Comparison of ENCODE assay signal across 32 mouse cellular contexts in the genomic region with DNA sequence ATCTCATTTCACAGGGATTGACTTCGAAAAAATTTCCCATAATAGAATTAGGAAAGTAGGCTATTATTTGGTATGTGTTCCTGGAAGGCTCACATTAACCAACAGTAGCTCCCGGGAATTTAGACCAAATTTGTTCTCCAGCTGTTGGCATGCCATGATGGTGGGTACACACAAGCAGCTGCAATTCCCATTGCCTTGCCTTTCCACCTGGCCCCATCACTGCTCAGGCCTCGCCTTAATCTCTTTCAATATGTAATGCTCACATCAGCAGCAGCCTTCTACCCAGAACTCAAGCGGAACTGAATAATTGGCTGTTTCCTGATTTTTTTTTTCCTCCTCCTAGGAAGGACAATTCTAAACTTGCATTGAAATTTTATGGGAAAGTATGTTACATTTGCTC.
"Had no signal": no experiment of that assay in that cellular context is flagged by ENCODE, and none has a peak within 500 bp of the region (broad histone marks: within the 10 kb centered on the region; RNA-seq: fewer than 3 reads in every experiment).

No protein-coding gene starts in this region.

- H3K27ac ChIP-seq: left cerebral cortex, adult 2 months; limb, embryonic 12.5 days; limb, embryonic 13.5 days; limb, embryonic 15.5 days; liver, embryonic 12.5 days; liver, embryonic 13.5 days; liver, embryonic 14.5 days; liver, embryonic 15.5 days; lung, embryonic 15.5 days; macrophage; midbrain, embryonic 10.5 days; midbrain, embryonic 12.5 days; midbrain, embryonic 13.5 days; midbrain, embryonic 15.5 days; neural tube, embryonic 12.5 days had no signal

- H3K27me3 ChIP-seq: limb, embryonic 12.5 days; limb, embryonic 13.5 days; limb, embryonic 15.5 days; liver, embryonic 12.5 days; liver, embryonic 13.5 days; liver, embryonic 15.5 days; lung, embryonic 15.5 days; midbrain, embryonic 12.5 days; midbrain, embryonic 13.5 days; midbrain, embryonic 15.5 days; neural tube, embryonic 12.5 days had no signal

- DNase-seq: left cerebral cortex, postnatal 4 days; liver; liver, embryonic 13.5 days; liver, postnatal 0 days; lung, adult 18-20 months; lung, adult 2 months; lung, embryonic 14.5 days; lung, postnatal 10 days; lung, postnatal 14 days; lung, postnatal 36 days; lung, postnatal 4 days; midbrain, embryonic 14.5 days had no signal

- H3K4me3 ChIP-seq: left cerebral cortex, adult 2 months; limb, embryonic 12.5 days; limb, embryonic 13.5 days; limb, embryonic 15.5 days; liver, embryonic 12.5 days; liver, embryonic 13.5 days; liver, embryonic 15.5 days; lung, embryonic 15.5 days; megakaryocyte, embryonic 14.5 days; midbrain, embryonic 10.5 days; midbrain, embryonic 12.5 days; midbrain, embryonic 13.5 days; midbrain, embryonic 15.5 days; myocyte; neural tube, embryonic 12.5 days had no signal

- H3K9ac ChIP-seq: limb, embryonic 12.5 days; limb, embryonic 13.5 days; limb, embryonic 15.5 days; liver, embryonic 12.5 days; liver, embryonic 13.5 days; liver, embryonic 14.5 days; liver, embryonic 15.5 days; liver, postnatal 0 days; lung, embryonic 14.5 days; lung, embryonic 15.5 days; midbrain, embryonic 12.5 days; midbrain, embryonic 13.5 days; midbrain, embryonic 15.5 days; neural tube, embryonic 12.5 days had no signal

- H3K9me3 ChIP-seq: limb, embryonic 12.5 days; limb, embryonic 13.5 days; limb, embryonic 15.5 days; liver, embryonic 12.5 days; liver, embryonic 13.5 days; liver, embryonic 15.5 days; lung, embryonic 15.5 days; megakaryocyte, embryonic 14.5 days; midbrain, embryonic 10.5 days; midbrain, embryonic 12.5 days; midbrain, embryonic 13.5 days; midbrain, embryonic 15.5 days; neural tube, embryonic 12.5 days had no signal

- ATAC-seq: liver, embryonic 12.5 days; liver, postnatal 0 days; lung, postnatal 0 days; midbrain, embryonic 13.5 days; midbrain, embryonic 15.5 days; midbrain, embryonic 16.5 days had no signal

- H3K36me3 ChIP-seq: limb, embryonic 12.5 days; limb, embryonic 13.5 days; limb, embryonic 15.5 days; liver, embryonic 12.5 days; liver, embryonic 13.5 days; liver, embryonic 15.5 days; lung, embryonic 15.5 days; midbrain, embryonic 10.5 days; midbrain, embryonic 12.5 days; midbrain, embryonic 13.5 days; midbrain, embryonic 15.5 days; neural tube, embryonic 12.5 days had no signal

- H3K4me2 ChIP-seq: limb, embryonic 12.5 days; limb, embryonic 13.5 days; limb, embryonic 15.5 days; liver, embryonic 11.5 days; liver, embryonic 12.5 days; liver, embryonic 13.5 days; liver, embryonic 15.5 days; lung, embryonic 14.5 days; lung, embryonic 15.5 days; midbrain, embryonic 11.5 days; midbrain, embryonic 12.5 days; midbrain, embryonic 13.5 days; midbrain, embryonic 15.5 days; neural tube, embryonic 12.5 days had no signal

- H3K4me1 ChIP-seq: limb, embryonic 15.5 days; liver, embryonic 12.5 days; liver, embryonic 13.5 days; liver, embryonic 15.5 days; lung, embryonic 15.5 days; megakaryocyte, embryonic 14.5 days; midbrain, embryonic 10.5 days; midbrain, embryonic 12.5 days; midbrain, embryonic 13.5 days; midbrain, embryonic 15.5 days; neural tube, embryonic 12.5 days had no signal
